Mouse (Mus musculus): ENCODE results near the gene Gm14085.
"Not testable (repeated sequence)": the region's sequence is repeated elsewhere in the genome, so short reads cannot be mapped to it uniquely, and the experiment has no call there.

GRCm38 (mm10) chr2:122529696-122530095 lies 45.0 kb downstream of the Gm14085 start:
- TF ChIP-seq CTCF (IDR thresholded peaks at IDR 0.05; ENCODE audit: borderline replicate concordance, control insufficient read depth, extremely low read depth, insufficient read depth, low read length, poor library complexity); POLR2A (IDR thresholded peaks at IDR 0.05; ENCODE audit: control insufficient read depth, extremely low read depth, insufficient read depth, low read length, poor library complexity): not testable (repeated sequence)
